In genomic region chr3:15231433-15231832, GRCm38 (mm10) we compare ENCODE assay signal across 20 mouse cellular contexts.
DNase-seq lines count a peak whose midpoint lies in the region; ATAC-seq and TF ChIP-seq lines count a peak whose summit lies in the region.
"Had no signal": no experiment of that assay in that cellular context is flagged by ENCODE, and none has a peak within 500 bp of the region (broad histone marks: within the 10 kb centered on the region; RNA-seq: fewer than 3 reads in every experiment).

No protein-coding gene starts in this region.

- DNase-seq in embryo, embryonic 11 days: peak; percentile 5
- DNase-seq in embryo, embryonic 10 days (ENCODE audit: low spot score): no peak
- peak; percentile 46 for DNase-seq in 416B (ENCODE audit: low read depth)
- DNase-seq in Patski (ENCODE audit: low read depth, low spot score): no peak
- DNase-seq in testis, postnatal 10 days (ENCODE audit: low spot score): no peak
- DNase-seq: adrenal gland, postnatal 10 days; cerebellum, adult 11-12 months; cerebellum, adult 9-10 months; cerebellum, postnatal 25 days; forebrain, postnatal 0 days; gastrocnemius, postnatal 25 days; heart, postnatal 36 days had no signal

- no peak overlapping the region for H3K27ac ChIP-seq in kidney, embryonic 15.5 days
- H3K27ac ChIP-seq: embryonic facial prominence, embryonic 13.5 days; forebrain, embryonic 13.5 days; hindbrain, embryonic 12.5 days had no signal

- no peaks in the 10 kb centered on the region for H3K27me3 ChIP-seq in Patski
- no peaks in the 10 kb centered on the region for H3K27me3 ChIP-seq in kidney, embryonic 15.5 days
- H3K27me3 ChIP-seq: embryonic facial prominence, embryonic 13.5 days; forebrain, embryonic 13.5 days; heart, embryonic 12.5 days; hindbrain, embryonic 12.5 days had no signal

- WGBS in kidney, embryonic 15.5 days: 67% methylated on average over 3 of the region's 3 CpGs

- POLR2A ChIA-PET in Patski (lab: Charles Lee): interaction anchor here (0.6 to 0.9 kb wide), 3 partner anchors 11 to 686 kb away, joined by 3 to 4 read pairs (median 4); no protein-coding TSS in a partner anchor

- H3K4me1 ChIP-seq in kidney, embryonic 15.5 days: no peaks in the 10 kb centered on the region
- H3K4me1 ChIP-seq: forebrain, embryonic 13.5 days; heart, embryonic 12.5 days; hindbrain, embryonic 12.5 days had no signal

- ATAC-seq in Patski: peak; percentile 45
- peak; percentile 63; the same call in 1 of the 2 replicates for ATAC-seq in megakaryocyte progenitor cell, adult 5-6 weeks (replicated peaks; ENCODE audit: poor library complexity)
- no peak for ATAC-seq in kidney, embryonic 15.5 days (replicated peaks; ENCODE audit: low FRiP score)
- ATAC-seq: forebrain, embryonic 13.5 days; hindbrain, embryonic 16.5 days; inflammation-experienced regulatory T-cells, adult 6 months had no signal

- no peak overlapping the region for H3K4me3 ChIP-seq in kidney, embryonic 15.5 days (replicated peaks)
- H3K4me3 ChIP-seq: embryonic facial prominence, embryonic 13.5 days; forebrain, embryonic 13.5 days; heart, embryonic 12.5 days; hindbrain, embryonic 12.5 days had no signal

- no peak for TF ChIP-seq CTCF in Patski (IDR thresholded peaks at IDR 0.05)

- H3K9me3 ChIP-seq in kidney, embryonic 15.5 days (replicated peaks): no peaks in the 10 kb centered on the region
- H3K9me3 ChIP-seq: embryonic facial prominence, embryonic 13.5 days; forebrain, embryonic 13.5 days; heart, embryonic 12.5 days; hindbrain, embryonic 12.5 days had no signal

- CTCF ChIA-PET in Patski (lab: Charles Lee): interaction anchor here (0.6 to 2.1 kb wide), 7 partner anchors 10 to 361 kb away, joined by 3 to 10 read pairs (median 5); no protein-coding TSS in a partner anchor

- no peaks in the 10 kb centered on the region for H3K36me3 ChIP-seq in kidney, embryonic 15.5 days
- H3K36me3 ChIP-seq: embryonic facial prominence, embryonic 13.5 days; heart, embryonic 12.5 days; hindbrain, embryonic 12.5 days had no signal

- in situ Hi-C loops in Patski (cut with MboI; ENCODE audit: low pct_unique_long_range_greater_than_20kb): loop anchor here (25.0 kb wide), 1 partner anchor 844 kb away; no protein-coding TSS in a partner anchor

- H3K4me2 ChIP-seq in kidney, embryonic 15.5 days: no peak overlapping the region
- H3K4me2 ChIP-seq: embryonic facial prominence, embryonic 13.5 days; forebrain, embryonic 13.5 days; heart, embryonic 12.5 days; hindbrain, embryonic 12.5 days had no signal

- no peak overlapping the region for H3K9ac ChIP-seq in kidney, embryonic 15.5 days
- H3K9ac ChIP-seq: embryonic facial prominence, embryonic 13.5 days; forebrain, embryonic 13.5 days; forebrain, postnatal 0 days; heart, embryonic 12.5 days; hindbrain, embryonic 12.5 days had no signal

Comparison
In these comparisons a context has a peak if more than half of its experiments do, and no peak if none do; other contexts are left out.
1. DNase-seq: peak in embryo, embryonic 11 days (single experiment) and 416B (single experiment); none in embryo, embryonic 10 days (single experiment), Patski (single experiment) and testis, postnatal 10 days (single experiment).